Mouse (Mus musculus) adrenal gland, postnatal 25 days (tissue): ENCODE results near the gene Narfl. TPM values are rescaled to one million over a fixed set of nuclear protein-coding genes. Genes with fewer than 3 reads are reported as not detected.
"Not testable (repeated sequence)": the region's sequence is repeated elsewhere in the genome, so short reads cannot be mapped to it uniquely, and the experiment has no call there.

Source experiments
- DNase-seq: peaks from one replicate; pipeline ENCODE4 v3.0.0; 2021; ENCODE audit warnings: mixed read lengths
- long read RNA-seq: library from polyadenylated mRNA; stranded (forward); transcript quantifications from one replicate; pipeline ENCODE4 v2.0.0, GENCODE M21; 2021
- total RNA-seq: library from RNA; stranded (reverse); gene quantifications from 2 replicates; pipeline ENCODE4 v1.2.3, GENCODE M21; 2021

Gene Narfl
- 31.6 and 31.8 TPM in 2 replicates for total RNA-seq
- long read RNA-seq, transcript Narfl-201 (11 exons, 2,555 nt), result major isoform, 53 of 76 reads
- long read RNA-seq, partial matches to known transcripts, result 4 of 76 reads
- long read RNA-seq, other reads (novel, unspliced or antisense), result 16 of 76 reads

DNA sequence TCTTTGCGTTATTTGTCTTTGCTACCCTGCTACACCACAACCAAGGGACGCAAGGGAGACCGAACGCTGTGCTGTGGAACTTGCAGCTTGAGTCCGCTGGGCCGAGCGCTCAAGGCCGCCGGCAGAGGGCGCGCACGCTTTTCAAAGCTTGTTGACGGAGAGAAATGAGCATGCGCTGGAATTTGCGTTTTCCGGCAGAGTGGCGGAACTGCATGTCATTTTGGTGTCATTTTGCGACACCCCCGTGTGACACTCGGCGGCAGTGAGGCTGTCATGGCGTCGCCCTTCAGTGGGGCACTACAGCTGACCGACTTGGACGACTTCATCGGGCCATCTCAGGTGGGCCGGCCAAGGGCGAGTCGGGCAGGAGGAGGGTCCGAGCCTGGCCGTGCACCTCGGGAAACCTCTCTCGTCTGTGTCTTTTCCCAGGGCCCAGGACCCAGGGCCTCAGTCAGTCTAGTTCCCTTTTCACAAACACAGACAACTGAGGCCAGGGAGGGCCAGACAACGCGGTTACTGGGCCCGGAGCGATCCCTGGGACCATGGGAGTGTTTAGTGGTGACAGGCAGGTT, at the start of gene Narfl:
Narfl (plus strand) TSS at position 228 of the 572 bp plus-strand sequence.
- peak; percentile 96 for DNase-seq

DNA sequence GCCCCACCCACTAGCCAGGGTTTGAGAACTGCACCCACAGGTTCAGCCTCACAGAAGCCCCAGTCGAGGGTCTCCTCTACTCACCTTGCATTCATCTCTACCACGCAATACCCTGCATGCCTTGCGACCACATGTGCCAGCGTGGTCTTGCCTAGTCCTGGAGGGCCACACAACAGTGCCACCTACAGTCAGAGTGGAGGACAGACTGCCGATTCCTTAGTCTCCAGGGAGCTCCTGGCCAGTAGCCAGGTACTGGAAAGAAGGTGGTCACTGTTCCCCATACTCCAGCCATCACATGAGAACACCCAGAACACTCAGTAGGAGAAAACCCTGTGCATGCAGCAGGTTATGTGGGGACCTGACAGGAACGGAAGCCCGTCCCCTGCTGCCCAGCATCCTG, 49.7 kb upstream of the Narfl start:
- no peak for DNase-seq

- DNase-seq, result no peak
Measured at GRCm38 (mm10) chr17:25725264-25725663, 48.3 kb upstream of the Narfl start.

DNA sequence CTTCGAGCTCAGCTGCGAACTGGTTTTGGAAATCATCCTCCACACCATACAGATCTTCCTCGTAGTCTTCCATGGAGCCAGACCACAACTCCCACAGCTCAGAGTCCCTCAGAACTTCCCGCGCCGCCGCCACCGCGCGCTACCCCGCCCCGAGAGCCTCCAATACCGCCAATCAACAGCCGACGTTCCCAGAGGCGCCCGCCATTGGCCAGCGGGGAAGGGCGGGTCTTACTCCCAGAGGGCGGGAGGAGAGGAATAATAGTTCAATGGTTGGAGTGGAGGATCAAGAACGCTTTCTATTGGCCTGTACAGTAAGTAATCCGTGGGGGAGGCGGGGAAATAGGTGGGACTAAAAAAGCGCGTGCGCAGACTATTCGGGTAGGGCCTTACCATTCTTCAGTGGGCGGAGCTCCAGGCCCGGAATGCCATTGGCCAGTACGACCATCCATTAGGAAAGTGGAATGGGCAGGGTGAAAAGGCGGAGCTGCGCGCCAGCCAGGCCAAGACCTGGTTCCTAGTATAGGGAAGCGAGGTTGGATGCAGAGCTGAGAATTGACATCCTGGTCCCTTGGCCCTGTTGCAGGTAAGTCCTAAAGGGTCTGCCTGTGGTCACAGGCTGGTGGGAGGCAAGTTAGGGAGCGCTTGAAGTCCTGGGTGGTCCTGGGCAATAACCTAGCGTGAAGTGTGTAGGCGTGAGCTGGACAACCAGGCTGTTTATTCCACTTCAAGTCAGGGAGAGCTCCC, 46.1 kb upstream of the Narfl start, which contains the start of the genes Chtf18 and Rpusd1:
Chtf18 (minus strand) TSS at position 155 of the 744 bp plus-strand sequence.
Rpusd1 (plus strand) TSS at position 406 of the 744 bp plus-strand sequence.
- DNase-seq, result peak; percentile 98

GRCm38 (mm10) chr17:25728009-25728270, 45.6 kb upstream of the Narfl start:
- no peak for DNase-seq

- DNase-seq, result peak; percentile 85
Measured at GRCm38 (mm10) chr17:25732082-25732481, 41.5 kb upstream of the Narfl start.

- DNase-seq, result no peak
Measured at GRCm38 (mm10) chr17:25735246-25735645, 38.3 kb upstream of the Narfl start.

DNA sequence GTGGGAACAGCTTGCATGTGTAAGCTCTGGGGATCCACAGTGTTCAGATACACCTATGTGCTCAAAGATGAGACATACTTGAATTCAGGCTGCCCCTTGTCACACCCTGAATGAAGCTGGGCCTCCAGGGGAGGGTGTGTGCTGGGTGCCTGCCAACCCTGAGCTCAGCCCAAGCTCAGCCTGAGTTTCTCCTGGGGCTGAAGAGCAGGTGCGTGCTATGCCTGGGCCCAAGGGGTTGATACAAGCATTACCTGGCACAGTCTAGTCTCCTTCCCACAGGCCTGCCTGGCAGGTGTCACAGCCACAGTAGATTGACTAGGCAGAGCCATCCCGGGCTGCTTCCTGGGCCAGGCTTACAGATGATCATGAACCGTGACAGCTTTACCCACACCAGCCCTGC, 37.8 kb upstream of the Narfl start, which contains the start of gene Mslnl:
Mslnl (plus strand) TSS at position 298 of the 400 bp plus-strand sequence.
- no peak for DNase-seq

DNA sequence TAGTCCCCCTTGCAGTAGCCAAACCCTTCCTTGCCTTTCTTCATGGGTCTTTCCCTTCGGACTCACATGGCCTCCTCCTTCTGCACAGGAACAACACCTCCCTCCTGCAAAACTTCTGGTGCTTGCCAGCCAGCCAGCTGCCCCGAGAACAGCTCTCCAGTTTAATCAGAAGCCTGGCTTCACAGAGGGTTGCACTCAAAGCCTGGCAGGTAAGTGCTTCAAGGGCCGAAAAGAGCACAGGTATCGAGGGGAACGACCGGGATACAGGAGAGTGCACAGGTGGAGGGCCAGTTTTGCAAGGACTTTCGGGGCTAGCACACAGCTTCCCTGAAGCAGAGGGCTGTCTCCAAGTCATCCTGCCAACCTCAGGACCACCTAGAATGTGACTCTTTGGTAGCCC, 34.7 kb upstream of the Narfl start:
- DNase-seq, result no peak

- DNase-seq, result not testable (repeated sequence)
Measured at GRCm38 (mm10) chr17:25741471-25741870, 32.1 kb upstream of the Narfl start.

GRCm38 (mm10) chr17:25743831-25744230, 29.7 kb upstream of the Narfl start:
- peak; percentile 75 for DNase-seq

- DNase-seq, result no peak
Measured at GRCm38 (mm10) chr17:25744311-25744710, 29.3 kb upstream of the Narfl start.

- DNase-seq, result no peak
Measured at GRCm38 (mm10) chr17:25748238-25748637, 25.3 kb upstream of the Narfl start.

GRCm38 (mm10) chr17:25749314-25749713, 24.3 kb upstream of the Narfl start:
- no peak for DNase-seq

DNA sequence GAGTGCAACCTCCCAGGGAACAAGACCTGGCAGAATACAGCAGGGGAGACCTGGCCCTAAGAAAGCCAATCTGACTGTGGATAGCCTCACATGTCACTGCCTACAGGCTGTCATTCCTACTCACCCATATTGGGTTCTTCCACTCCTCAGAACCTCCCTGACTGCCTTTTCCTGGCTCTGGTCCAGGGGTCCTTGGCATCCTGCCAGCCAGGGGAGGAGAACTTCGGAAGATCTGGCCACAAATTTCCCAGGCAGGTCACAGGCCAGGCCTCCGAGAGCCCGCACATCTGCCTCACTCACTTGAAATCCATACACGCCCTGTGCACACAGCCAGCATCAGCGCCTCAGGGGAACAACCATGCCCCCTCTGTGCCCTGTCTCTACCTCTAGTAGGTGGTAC, 22.1 kb upstream of the Narfl start:
- peak; percentile 79 for DNase-seq

DNA sequence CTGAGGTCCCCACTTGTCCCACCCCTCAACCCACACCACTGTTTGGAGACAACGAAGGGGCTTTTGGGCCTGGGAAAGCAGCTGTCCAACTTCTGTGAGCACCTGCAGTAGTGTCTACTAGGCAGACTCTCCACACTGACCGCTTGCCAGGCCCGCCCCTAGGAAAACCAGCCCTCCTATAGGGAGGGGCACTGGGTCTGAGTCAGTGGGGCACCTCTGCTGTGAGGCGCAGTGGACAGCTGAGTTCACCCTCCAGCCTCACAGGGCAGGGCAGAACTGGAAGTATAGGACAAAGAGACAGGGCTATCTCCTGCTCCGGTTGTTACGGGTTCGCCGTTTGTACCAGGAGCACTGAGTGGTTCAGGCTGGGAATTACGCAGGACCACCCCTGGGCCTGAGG, 19.3 kb upstream of the Narfl start, which contains the start of gene Msln:
Msln (minus strand) TSS at position 138 of the 400 bp plus-strand sequence.
- DNase-seq, result no peak

DNA sequence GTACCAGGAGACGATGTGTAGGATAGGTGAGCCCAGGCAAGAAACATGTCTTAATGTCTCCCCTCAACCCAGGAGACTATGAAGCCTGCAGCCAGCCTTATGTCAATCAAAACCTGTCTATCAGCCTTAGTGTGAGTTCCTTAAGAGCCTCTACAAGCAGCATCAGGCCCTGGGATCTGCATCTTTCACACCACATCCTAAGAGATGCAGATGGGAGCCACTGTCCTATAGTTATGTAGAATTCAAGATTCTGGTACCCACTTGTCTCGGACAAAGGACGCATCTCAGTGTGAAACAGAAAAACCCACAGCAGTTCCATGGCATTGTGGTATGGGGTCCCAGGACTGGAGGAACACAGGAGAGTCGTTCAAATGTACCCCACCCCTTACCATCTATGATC, 18.5 kb upstream of the Narfl start:
- DNase-seq, result no peak

GRCm38 (mm10) chr17:25755627-25756377, 17.8 kb upstream of the Narfl start:
- DNase-seq, result no peak

DNA sequence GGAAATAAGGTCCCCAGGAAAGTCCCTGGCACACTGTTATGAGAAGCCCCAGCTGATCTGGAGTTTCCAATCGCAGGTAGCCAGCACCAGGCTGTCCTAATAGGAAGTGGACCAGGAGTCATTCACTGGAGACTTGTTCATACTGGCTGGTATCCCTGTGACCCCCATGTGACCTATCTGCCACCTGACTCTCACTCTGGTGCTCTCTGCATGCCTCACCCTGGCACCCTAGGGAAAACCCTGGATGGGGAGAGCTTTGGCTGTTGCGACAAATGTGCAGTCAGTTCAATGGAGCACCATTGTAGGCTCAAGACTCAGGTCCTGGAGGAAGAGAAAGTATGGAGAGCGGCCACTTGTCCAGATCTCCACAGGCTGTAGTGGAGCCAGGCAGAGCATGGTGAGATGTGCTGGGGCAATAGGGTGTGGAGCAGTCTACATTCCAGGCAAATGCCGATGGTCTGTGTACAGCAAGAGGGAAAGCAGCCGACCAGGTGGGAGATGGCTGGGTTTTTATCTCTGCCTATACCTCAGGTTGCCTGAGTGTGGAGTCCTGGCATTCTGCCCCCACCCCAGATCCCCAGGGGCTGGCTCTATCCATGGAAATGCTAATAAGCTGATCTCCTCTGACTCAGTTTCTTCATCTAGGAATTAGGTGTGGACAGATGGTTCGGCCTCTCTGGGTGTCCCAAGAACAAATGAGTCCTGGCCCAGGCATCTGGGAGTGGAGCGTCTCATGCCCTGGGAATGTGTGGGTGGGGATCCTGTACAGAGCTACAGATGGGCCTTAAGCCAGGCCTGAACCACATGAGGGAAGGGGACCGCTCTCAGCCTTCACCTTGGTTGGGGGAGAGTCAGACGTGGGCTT, 17.0 kb upstream of the Narfl start:
- DNase-seq, result no peak

- no peak for DNase-seq
Measured at GRCm38 (mm10) chr17:25757691-25758090, 15.9 kb upstream of the Narfl start.

DNA sequence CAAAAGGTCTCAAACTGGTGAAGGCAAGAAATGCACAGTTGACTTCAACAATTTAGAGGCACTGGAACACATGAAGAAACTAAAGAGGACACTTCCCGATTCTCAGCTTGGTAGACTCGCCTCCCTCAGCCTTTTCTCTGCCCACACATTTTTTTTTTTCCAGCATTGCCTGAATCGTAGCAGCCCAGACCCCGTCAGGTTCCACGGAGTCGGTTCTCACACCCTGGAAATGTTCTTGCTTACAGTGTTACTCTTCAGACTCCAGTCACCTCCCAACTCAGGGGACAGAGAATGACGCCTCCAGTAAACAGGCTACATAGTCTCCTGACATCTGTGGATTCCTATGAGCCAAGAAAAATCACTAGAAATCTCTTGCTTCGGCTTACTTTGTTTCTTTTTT, 13.4 kb upstream of the Narfl start:
- no peak for DNase-seq

GRCm38 (mm10) chr17:25761561-25761970, 12.0 kb upstream of the Narfl start:
- no peak for DNase-seq
